Mouse (Mus musculus) thymus, postnatal 14 days (tissue): ENCODE results near the gene Scn1b.

Experiments used
- DNase-seq: peaks from one replicate; pipeline ENCODE4 v3.0.0; 2021

Scn1b gene

DNA sequence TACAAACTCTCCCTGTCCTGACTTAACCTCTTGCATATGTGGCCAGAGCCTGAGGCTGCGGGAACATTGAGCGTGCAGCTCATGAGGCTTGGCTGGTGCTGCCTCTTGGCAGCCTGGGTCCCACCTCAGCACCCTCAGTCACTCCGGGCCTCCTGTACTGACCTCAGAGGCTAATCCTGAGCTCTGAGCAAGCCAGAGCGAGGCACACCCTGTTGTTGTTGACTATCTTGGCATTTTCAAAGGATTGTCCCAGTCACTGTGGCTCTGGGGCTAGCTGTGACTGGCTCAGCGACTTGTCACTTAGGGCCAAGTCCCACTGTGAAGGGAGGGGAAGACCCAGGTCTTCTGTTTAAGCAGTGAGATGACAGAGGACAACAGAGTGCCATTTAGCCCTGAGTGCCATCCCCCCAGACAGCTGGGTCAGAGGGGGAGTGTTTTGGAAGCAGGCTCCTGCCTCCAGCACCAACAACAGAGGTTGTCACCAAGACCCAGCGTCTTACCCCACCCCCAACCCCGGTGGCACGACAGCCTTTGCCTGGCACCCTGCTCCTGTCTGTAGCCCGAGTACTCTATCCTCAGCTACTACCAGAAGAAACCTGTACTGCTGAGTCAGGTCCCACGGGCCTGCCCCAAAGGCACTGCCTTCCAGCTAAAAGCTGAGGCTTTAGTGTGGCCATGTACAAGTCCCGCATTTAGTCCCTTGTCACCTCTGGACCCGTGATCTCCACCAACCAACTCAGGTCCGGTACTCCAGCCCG is 43.8 kb downstream of the Scn1b start:
- no peak for DNase-seq

DNA sequence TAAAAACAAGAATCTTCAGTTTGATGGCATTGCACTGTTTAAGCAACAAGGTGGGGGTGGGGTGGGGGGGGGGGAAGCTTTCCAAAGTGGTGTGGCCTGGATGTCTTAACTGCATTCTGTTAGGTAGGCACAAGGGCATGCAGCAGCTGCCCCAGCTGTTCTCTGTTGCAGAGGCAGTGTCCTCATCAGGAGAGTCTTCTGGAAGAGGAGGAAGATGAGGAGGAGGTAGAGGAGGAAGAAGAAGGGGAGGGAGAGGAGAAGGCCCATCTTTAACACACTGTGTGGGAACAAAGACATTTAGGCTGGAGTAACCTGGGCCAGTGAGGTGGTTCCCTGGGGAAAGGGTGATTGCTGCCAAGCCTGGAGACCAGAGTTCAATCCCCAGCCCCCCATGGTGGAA is 44.7 kb downstream of the Scn1b start:
- DNase-seq, result no peak

DNA sequence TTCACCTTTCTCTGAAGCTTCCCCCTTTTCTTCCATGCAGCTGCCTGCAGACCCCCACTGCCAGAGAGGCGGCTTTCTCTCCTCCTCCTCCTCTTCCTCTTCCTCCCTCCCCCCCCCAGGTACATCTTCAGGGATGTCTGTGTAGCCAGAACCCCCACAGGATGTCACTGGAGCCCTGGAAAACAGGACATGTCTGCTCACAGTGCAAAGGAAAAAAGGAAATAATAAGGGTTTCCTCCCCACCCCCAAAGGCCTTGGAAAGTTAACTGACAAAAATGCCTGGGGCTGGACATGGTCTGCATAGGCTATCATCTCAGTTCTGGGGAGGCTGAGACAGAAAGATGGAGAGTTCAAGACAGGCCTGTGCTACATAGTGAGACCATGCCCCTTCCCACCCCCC is 45.7 kb downstream of the Scn1b start:
- no peak for DNase-seq

DNA sequence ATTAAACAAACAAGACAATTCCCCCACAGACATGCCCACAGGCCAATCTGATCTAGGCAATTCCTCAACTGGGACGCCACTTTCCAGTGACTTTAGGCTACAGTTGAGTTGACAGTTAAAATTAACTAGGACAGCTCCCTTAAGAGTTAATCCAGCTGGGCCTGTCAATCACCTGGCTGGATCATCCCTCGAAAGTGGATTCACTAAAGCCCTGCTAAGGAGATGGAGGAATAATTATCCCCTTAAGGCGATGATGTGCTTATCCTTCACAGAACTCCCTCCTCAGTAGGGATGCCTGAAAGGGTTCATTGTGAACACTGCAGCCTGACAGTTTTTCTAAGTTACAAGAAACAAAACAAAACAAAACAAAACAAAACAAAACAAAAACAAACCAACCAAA is 46.2 kb downstream of the Scn1b start:
- no peak for DNase-seq

DNA sequence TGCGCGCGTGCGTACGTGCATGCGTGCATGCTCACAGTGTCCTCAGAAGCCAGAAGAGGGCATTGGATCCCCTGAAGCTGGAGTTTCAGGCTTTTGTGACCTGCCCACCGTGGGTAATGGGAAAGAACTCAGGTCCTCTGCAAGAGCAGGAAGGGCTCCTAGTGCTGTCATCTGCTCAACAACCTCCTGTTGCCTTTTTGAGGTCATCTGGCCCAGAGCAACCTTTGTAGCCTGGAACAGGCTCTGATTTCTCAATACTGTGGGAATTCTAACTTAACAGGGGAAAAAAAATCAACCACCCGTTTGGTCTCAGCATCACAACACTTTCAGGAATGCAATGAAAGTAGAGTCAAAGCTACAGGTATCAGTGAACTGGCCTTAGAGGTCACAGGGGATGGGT is 47.1 kb downstream of the Scn1b start:
- DNase-seq, result no peak

DNA sequence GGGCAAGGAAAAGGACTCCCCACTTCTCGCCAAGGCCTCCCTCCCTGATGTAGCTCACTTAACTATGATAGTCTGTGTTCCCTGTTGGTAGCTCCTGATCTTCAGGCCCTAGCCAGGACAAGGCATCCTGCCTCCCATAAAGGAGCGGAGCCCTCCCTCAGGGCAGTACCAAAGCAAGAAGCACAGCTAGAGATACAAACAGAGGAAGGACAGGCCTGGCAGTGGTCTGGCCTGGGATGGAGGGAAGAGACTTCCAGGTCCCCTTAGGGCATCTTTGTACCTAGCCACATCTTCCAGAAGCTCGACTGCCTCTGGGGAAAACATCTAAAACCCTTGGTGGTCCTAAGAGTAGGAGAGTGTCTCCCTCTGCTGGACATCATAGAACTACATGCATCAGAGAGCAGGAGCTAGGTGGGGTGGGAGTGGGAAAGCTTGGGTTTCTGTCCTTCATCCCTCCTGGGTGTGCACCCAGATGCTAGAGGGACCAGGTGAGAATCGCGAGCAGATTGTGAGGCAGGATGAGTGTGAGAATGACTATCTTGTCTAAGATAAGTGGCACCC is 48.8 kb downstream of the Scn1b start:
- peak; percentile 48 for DNase-seq

DNA sequence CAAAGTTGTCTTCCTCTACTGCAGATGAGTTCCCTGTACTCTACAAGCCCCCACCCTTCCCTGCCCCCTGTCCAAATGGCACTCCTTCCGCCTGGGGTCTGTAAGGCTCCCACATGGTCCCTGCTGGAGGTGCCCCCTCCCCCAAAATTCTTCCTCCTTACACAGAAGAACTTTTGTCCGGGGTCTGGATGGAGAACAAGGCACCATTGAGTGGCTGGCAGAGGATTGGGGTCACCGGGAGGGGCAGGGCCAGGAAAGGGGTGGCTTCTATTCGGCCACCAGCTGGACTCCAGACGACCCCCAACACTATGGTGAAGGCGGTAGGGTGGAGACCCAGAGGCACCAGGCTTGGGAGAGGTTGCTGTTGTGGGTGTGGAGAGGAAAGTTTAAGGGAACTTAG is 49.3 kb downstream of the Scn1b start:
- no peak for DNase-seq

DNA sequence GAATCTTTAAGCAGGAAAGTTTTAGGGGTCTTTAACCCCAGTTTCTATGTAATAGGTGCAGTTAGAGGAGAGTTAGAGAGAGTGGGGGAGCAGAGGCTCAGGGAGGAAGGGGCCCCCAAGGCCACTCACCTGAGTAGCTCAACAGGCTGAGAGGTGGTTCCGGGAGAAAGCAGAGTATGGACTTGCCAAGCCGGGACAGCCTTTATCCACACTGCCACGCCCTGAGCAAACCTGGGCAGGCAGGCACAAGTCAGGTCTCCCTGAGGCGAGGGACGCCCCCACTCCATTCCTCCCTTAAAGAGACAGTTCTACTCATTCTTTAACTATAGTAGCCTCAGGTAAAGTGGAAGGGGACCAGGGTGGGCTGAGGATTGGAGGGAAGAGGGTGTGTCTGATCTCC is 50.3 kb downstream of the Scn1b start, which contains the start of gene Fxyd3:
Gene Fxyd3, minus strand, starts transcription at position 213 of the 400 bp plus-strand sequence.
- DNase-seq, result no peak

DNA sequence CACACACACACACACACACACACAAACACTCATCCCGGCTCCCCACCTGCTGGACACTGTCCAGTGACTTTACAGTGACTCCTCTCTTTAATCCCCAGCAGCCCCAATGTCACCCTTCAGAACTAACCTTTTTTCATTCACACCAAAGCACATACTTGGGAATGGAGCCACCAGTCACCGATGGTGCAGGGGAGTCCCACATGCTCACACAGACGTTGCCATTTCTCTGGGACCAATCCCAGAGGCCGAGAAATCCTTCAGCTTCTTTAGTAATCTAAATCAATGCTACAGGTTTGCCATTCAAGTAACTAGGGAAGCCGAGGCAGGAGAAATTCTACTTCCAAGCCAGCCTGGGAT is 52.1 kb downstream of the Scn1b start:
- no peak for DNase-seq

DNA sequence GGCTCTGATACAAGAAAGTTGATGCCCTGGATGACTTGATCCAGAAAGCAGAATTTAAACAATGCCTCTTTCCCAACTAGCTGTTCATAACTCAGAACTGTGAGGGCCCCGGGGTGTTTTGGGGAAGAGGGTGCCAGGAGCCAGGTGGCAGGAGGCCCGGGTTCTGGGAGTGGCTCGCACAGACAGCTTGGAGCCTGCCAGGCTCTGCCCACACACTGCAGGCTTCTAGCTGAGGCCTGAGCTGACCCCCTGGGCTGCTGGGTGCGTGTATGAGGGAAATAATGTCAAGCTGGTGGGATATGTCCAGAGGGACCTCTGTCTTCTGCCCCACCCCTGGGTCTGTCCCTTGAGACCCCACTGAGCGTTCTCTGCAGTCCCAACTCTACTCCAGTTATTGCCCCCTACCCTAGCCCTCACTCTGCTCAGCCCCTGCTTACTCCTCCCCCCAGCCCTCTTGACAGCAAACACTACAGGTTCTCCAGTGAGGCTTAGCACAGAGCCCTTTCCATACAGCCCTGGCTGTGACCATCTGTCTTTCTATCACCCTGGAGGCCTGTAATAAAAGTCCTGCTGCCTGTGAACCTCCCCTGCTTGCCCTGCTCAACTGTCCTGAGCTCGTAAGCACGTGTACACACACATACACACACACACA is 52.6 kb downstream of the Scn1b start:
- no peak for DNase-seq

DNA sequence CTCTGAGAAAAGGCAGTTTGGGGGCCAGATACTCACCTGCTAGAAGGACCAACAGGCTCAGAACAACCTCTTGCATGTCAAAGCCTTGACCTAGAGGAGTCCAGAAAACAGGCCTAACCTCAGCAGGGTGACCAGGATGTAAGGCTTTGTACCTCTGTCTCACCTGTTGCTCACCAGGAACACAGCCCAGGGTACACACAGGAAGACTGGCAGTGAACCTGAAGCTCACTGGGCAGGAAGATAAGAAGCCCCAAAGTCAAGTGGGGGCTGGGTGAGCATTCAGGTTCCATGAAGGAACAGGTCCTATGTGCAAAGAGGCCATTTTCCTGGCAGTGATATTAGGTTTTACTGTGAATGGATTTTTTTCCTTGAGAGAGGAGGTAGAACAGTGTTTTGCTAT is 53.3 kb downstream of the Scn1b start:
- no peak for DNase-seq

DNA sequence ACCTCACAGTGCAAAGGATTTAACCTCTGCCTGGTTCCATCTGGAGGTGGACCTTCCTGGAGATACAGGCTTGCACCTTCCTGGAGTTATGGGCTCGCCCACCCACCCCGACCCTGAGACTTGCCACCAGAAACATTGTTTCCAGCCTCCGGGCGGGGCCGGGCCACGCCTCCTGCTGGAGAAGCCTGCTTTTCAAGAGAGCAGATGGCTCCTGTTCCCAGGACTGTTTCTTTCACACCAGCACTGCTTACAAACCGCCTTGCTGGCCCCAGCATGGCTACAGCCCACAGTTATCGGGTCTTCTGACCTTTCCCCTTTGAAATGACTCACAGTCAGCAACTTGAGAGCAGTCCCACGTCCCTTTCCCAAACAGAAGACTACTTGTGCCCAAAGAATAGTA is 54.5 kb downstream of the Scn1b start:
- DNase-seq, result no peak

DNA sequence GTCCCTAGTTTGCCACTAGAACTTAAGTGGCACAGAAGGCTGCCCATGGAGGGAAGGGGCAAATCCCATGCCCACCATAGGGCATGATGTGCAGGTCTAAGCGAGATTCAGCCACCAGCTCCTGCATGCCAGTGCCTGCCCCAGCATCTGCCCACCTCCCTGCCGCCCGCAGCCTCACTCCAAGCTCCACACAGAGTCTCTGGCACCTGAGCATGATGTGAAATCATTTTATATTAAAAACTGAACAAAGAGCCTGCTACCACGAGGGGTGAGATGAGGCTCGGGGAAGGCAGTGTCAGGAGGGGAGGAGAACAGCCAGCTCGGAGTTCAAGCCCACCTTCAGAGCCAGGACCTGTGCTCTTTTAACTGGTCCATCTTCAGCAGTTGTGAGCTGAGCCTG is 56.5 kb downstream of the Scn1b start:
- no peak for DNase-seq

DNA sequence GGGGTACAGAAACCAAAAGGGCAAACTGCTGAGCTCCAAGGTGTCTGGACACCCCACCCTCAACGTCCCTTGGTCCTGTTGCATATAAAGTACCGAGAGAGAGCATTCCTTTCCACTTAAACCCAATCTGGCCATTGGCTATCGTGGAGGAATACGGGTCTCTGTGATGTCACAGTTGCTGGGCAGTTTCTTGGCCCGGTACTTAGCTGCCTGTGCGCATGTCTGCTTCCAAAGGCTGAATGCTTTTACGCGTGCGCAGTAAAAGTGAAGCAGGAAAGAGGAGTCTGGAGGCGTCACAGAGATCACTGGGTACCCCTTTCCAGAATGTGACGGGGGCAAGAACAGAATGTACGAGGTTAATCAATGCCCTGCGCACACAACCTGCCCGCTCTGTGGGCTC is 57.3 kb downstream of the Scn1b start:
- DNase-seq, result no peak

DNA sequence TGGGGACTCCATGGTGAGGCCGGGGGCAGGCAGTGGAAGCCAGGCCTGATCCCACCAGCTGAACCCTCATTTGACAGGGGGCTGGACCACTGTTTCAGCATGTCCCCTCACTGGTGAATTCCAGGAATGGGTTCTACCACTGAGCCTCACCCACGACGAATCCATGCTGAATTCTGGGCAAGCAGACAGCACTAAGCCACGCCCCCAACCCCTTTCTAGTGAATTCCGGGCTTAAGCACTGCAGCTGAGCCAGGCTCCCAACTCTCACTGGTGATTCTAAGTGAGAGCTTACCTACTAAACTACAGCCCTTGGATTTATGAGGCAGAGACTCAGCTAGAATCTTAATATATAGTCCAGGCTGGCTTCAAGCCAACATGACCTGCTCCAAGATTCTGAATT is 59.0 kb downstream of the Scn1b start:
- DNase-seq, result no peak
